Comparison of ENCODE assay signal across 7 mouse cellular contexts in the genomic region with DNA sequence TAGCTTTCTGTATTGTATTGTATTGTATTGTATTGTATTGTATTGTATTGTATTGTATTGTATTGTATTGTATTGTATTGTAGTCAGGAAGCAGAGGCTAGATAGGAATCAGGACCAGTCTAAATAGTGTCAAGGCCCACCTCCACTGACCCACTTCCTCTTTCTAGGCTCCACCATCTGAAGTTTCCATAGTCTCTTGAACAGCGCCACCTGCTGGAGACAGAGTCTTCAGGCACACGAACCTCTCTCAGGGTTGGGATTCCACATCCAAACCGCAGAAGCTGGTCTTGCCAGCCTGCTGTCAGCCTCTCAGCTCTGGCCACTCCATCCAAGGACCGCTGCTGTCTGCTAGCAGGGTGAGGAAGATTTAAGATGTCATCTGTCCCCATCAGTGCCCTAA.
DNase-seq lines count a peak whose midpoint lies in the region; ATAC-seq lines count a peak whose summit lies in the region.

No protein-coding gene starts in this region.

- peak; percentile 71 for DNase-seq in NIH3T3 (ENCODE audit: low read depth)
- peak; percentile 43 to 51 for DNase-seq in cerebellum, postnatal 36 days
- DNase-seq in gastrocnemius, postnatal 14 days, result peak; percentile 45
- DNase-seq in layer of hippocampus, adult 11-12 months (ENCODE audit: low spot score), result peak; percentile 67
- DNase-seq in lung, postnatal 4 days, result peak; percentile 38 to 69
- DNase-seq in spleen, adult 18-20 months, result peak; percentile 13 to 52

- intact Hi-C loops in gastrocnemius, postnatal 14 days (cut with DNase I; ENCODE audit: low total_unique reads), result loop anchor here (5.0 kb wide), 1 partner anchor 158 kb away; no protein-coding TSS in a partner anchor

- peak; percentile 32 for ATAC-seq in CD4-positive, CD25-positive, alpha-beta regulatory T cell, adult 4 months

Comparison
In these comparisons a context has a peak if more than half of its experiments do, and no peak if none do; other contexts are left out.
1. Peak in every context shown above with its lines: DNase-seq and ATAC-seq.